Mouse (Mus musculus): ENCODE data around the gene Myh11. TPM values are rescaled to one million over a fixed set of nuclear protein-coding genes. Genes with fewer than 3 reads are reported as not detected.
A peak's percentile ranks its signal among the peaks of the same experiment; 100 is the strongest.

Myh11 gene
- polyA plus RNA-seq (2012; rRNA removed) = 3.9 and 7.4 TPM in 2 replicates

- peak in 1 of 2 experiments; percentile 18 for DNase-seq (ENCODE audit: extremely low spot score in 1 of 2, low spot score in 1 of 2)
Observed at GRCm38 (mm10) chr16:14291223-14291622, at the start of gene Myh11. Gene Myh11 (minus strand): TSS chr16:14291372.

- DNase-seq (ENCODE audit: extremely low spot score in 1 of 2, low spot score in 1 of 2) = no peak
Observed at GRCm38 (mm10) chr16:14328156-14328555, 37.0 kb upstream of the Myh11 start.

- peak; percentile 30 to 39 for DNase-seq (ENCODE audit: extremely low spot score in 1 of 2, low spot score in 1 of 2)
Observed at GRCm38 (mm10) chr16:14320494-14320893, 29.3 kb upstream of the Myh11 start.

GRCm38 (mm10) chr16:14319681-14320080 is 28.5 kb upstream of the Myh11 start:
- no peak for DNase-seq (ENCODE audit: extremely low spot score in 1 of 2, low spot score in 1 of 2)

GRCm38 (mm10) chr16:14316884-14317876 is 26.0 kb upstream of the Myh11 start, which contains the start of gene Fopnl:
Gene Fopnl (minus strand): TSS chr16:14317405.
- DNase-seq (ENCODE audit: extremely low spot score in 1 of 2, low spot score in 1 of 2) = peak; percentile 94 to 98

GRCm38 (mm10) chr16:14312914-14313313 is 21.7 kb upstream of the Myh11 start:
- no peak for DNase-seq (ENCODE audit: extremely low spot score in 1 of 2, low spot score in 1 of 2)

- peak in 1 of 2 experiments; percentile 27 for DNase-seq (ENCODE audit: extremely low spot score in 1 of 2, low spot score in 1 of 2)
Observed at GRCm38 (mm10) chr16:14311371-14311770, 20.2 kb upstream of the Myh11 start.

GRCm38 (mm10) chr16:14309833-14310232 is 18.7 kb upstream of the Myh11 start:
- no peak for DNase-seq (ENCODE audit: extremely low spot score in 1 of 2, low spot score in 1 of 2)

GRCm38 (mm10) chr16:14308245-14309073 is 17.3 kb upstream of the Myh11 start:
- no peak for DNase-seq (ENCODE audit: extremely low spot score in 1 of 2, low spot score in 1 of 2)

GRCm38 (mm10) chr16:14307373-14307772 is 16.2 kb upstream of the Myh11 start:
- DNase-seq (ENCODE audit: extremely low spot score in 1 of 2, low spot score in 1 of 2) = no peak

- no peak for DNase-seq (ENCODE audit: extremely low spot score in 1 of 2, low spot score in 1 of 2)
Observed at GRCm38 (mm10) chr16:14306451-14306850, 15.3 kb upstream of the Myh11 start.

- DNase-seq (ENCODE audit: extremely low spot score in 1 of 2, low spot score in 1 of 2) = no peak
Observed at GRCm38 (mm10) chr16:14304791-14305190, 13.6 kb upstream of the Myh11 start.

GRCm38 (mm10) chr16:14303676-14304075 is 12.5 kb upstream of the Myh11 start:
- DNase-seq (ENCODE audit: extremely low spot score in 1 of 2, low spot score in 1 of 2) = no peak

- DNase-seq (ENCODE audit: extremely low spot score in 1 of 2, low spot score in 1 of 2) = no peak
Observed at GRCm38 (mm10) chr16:14303148-14303547, 12.0 kb upstream of the Myh11 start.

- peak in 1 of 2 experiments; percentile 15 for DNase-seq (ENCODE audit: extremely low spot score in 1 of 2, low spot score in 1 of 2)
Observed at GRCm38 (mm10) chr16:14298461-14298860, 7.3 kb upstream of the Myh11 start.

GRCm38 (mm10) chr16:14297746-14298145 is 6.6 kb upstream of the Myh11 start:
- DNase-seq (ENCODE audit: extremely low spot score in 1 of 2, low spot score in 1 of 2) = no peak

- DNase-seq (ENCODE audit: extremely low spot score in 1 of 2, low spot score in 1 of 2) = peak in 1 of 2 experiments; percentile 25
Observed at GRCm38 (mm10) chr16:14297137-14297536, 6.0 kb upstream of the Myh11 start.

- DNase-seq (ENCODE audit: extremely low spot score in 1 of 2, low spot score in 1 of 2) = no peak
Observed at GRCm38 (mm10) chr16:14296544-14297124, 5.5 kb upstream of the Myh11 start.

GRCm38 (mm10) chr16:14295291-14295690 is 4.1 kb upstream of the Myh11 start:
- DNase-seq (ENCODE audit: extremely low spot score in 1 of 2, low spot score in 1 of 2) = no peak

Data from frontal cortex, adult 2 months (tissue).